Mouse (Mus musculus): ENCODE measurements around the gene Dgke. TPM values are rescaled to one million over a fixed set of nuclear protein-coding genes. Genes with fewer than 3 reads are reported as not detected.
A peak's percentile ranks its signal among the peaks of the same experiment; 100 is the strongest.
"Not testable (repeated sequence)": the region's sequence is repeated elsewhere in the genome, so short reads cannot be mapped to it uniquely, and the experiment has no call there.

The Dgke gene
- polyA plus RNA-seq, 1 experiment from 2014 or later: 1.9 TPM

DNA sequence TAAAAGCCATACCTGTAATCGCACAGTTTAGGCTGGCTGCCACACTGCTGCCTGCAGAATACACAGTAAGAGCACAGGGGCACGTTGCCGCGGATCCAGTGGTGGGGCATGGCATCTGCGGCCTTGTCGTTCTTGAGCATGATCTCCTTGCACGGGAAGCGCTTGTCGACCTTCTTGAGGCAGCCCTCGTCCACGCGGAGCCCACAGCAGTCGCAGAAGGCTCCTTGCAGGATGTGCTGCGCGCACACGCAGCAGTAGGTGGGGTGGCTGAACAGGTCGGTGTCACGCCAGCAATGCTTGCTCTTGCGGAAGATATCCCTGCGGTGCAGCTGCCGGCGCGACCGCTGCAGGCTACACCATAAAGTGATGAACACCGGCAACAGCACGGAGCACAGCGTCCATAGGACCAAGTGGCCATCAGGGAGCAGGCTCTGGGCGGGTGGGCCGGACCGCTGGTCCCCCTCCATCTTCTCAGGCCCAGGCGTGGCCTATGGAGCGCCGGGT lies 6.7 kb downstream of the Dgke start:
- no peaks in the 10 kb centered on the region for H3K9me3 ChIP-seq (ENCODE audit: control insufficient read depth, low read length)
- H3K27me3 ChIP-seq (replicated peaks; ENCODE audit: control insufficient read depth, insufficient read depth, low read length): no peaks in the 10 kb centered on the region
- no peak for DNase-seq (ENCODE audit: low spot score)
- peak overlapping the region; percentile 99 for H3K4me2 ChIP-seq
- ATAC-seq (replicated peaks; ENCODE audit: low FRiP score): peak; percentile 53
- no peaks in the 10 kb centered on the region for H3K36me3 ChIP-seq (ENCODE audit: control insufficient read depth, insufficient read depth, low read length)
- peak overlapping the region; percentile 85 for H3K9ac ChIP-seq (ENCODE audit: low read depth, low read length)
- peaks cover 17% of the 10 kb centered on the region for H3K4me1 ChIP-seq (replicated peaks; ENCODE audit: control insufficient read depth, insufficient read depth, low read length)
- peak overlapping the region; percentile 87 for H3K4me3 ChIP-seq (ENCODE audit: low read depth, low read length)
- WGBS: under 1% methylated on average over 33 of the region's 33 CpGs
- peak overlapping the region; percentile 55 for H3K27ac ChIP-seq (ENCODE audit: low read depth, low read length)

DNA sequence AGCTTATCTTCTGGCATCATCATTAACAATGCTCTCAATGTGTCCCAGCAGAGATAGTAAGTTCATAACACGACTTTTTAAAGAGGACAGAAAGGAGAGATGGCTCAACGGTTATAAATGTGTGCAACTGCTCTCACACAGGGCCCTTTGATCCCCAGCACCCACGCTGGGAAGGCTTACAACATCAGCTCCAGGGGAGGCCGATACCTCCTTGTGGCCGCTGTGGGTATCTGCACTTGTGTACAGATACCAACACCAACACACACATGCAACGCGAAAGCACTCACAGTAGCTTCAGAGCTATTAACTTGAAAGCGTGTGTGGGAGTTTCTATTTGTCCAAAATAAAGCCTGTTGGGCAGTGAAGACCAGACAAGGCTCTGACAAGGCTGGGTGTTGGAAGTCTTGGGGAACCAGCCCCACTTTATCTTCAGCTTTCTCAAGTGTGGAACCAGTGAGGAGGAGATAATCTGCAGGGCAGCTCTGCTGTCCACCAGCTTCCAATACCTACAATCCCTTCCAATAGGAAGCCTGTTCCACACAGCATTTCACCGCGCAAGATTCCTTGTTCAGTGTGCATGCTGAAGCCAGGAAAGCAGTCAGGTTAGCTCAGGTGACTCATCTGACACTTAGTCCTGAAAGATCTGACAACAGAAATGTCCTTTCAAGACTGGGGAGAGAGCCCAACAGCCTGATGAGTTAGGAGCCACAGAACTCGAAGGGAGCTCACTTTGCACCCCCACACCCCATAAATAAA lies 8.0 kb downstream of the Dgke start:
- H3K27ac ChIP-seq (ENCODE audit: low read depth, low read length): no peak overlapping the region
- 60% methylated on average over 11 of the region's 11 CpGs for WGBS

DNA sequence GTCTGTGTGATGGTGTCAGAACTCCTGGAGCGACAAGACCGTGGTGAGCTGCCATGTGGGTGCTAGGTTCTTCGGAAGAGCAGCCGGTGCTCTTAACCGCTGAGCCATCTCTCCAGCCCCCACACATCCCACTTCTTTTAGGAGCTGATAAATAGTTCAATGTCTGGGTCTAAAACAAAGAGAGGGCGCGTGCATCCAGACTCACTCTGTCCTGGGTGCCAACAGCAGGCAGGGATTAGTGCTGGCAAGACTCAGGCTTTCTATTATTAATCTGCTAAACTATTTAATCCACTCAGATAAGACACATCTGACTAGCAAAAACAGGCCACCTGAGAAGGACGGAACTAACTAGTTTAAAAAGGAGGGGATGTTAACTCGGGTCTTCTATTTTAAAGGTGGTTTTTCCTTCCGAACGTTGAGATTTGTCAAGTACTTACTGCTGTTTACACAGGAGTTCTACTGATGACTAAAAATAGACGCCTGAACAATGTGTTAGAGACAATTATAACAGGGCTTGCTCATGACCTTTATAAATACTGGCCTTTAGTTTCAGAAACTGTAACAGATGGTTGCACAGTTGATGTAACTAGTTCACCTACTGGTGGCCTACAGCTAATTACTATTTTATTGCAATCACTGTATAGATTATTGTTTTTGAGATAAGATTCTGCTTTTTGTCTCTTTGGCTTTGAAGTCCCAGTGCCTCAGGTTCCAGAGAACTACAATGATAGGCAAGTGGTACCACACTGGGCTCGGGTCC lies 10.5 kb downstream of the Dgke start:
- DNase-seq (ENCODE audit: low spot score): no peak
- 84% methylated on average over 13 of the region's 13 CpGs for WGBS

More for the DNA sequence above, 8.0 kb downstream of the Dgke start:
- DNase-seq (ENCODE audit: low spot score) (no peak), ATAC-seq (replicated peaks; ENCODE audit: low FRiP score) (no peak)
- H3K4me3 ChIP-seq (ENCODE audit: low read depth, low read length): peak overlapping the region; percentile 87; the same call in 1 of the 2 replicates
- peak overlapping the region; percentile 99 for H3K4me2 ChIP-seq
- H3K9me3 ChIP-seq (ENCODE audit: control insufficient read depth, low read length): no peaks in the 10 kb centered on the region
- no peaks in the 10 kb centered on the region for H3K36me3 ChIP-seq (ENCODE audit: control insufficient read depth, insufficient read depth, low read length)
- no peak overlapping the region for H3K9ac ChIP-seq (ENCODE audit: low read depth, low read length)
- H3K4me1 ChIP-seq (replicated peaks; ENCODE audit: control insufficient read depth, insufficient read depth, low read length): peaks cover 17% of the 10 kb centered on the region
- no peaks in the 10 kb centered on the region for H3K27me3 ChIP-seq (replicated peaks; ENCODE audit: control insufficient read depth, insufficient read depth, low read length)

DNA sequence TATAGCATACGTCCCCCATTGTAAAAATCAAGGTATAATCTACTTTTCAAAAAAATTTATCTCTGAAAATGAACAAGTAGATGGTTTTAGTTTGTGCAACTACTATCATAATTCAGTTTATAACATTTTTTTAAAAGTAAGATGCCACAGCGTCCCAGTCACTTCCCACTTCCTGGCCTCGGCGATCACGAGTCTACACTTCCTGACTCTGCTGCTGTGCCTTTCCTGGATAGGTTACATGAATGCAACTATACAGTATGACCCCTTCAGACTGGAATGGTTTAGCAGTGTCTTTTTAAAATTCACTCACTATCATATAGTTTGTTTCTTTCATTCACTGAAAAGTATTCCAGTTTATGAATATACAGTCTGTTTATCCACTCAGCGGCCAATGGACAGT lies 14.9 kb downstream of the Dgke start:
- no peak for DNase-seq (ENCODE audit: low spot score)
- H3K4me2 ChIP-seq: no peak overlapping the region
- no peak overlapping the region for H3K27ac ChIP-seq (ENCODE audit: low read depth, low read length)
- no peaks in the 10 kb centered on the region for H3K4me1 ChIP-seq (replicated peaks; ENCODE audit: control insufficient read depth, insufficient read depth, low read length)
- WGBS: 70% methylated on average over 6 of the region's 6 CpGs
- no peak for ATAC-seq (replicated peaks; ENCODE audit: low FRiP score)
- H3K27me3 ChIP-seq (replicated peaks; ENCODE audit: control insufficient read depth, insufficient read depth, low read length): no peaks in the 10 kb centered on the region
- no peak overlapping the region for H3K9ac ChIP-seq (ENCODE audit: low read depth, low read length)
- no peak overlapping the region for H3K4me3 ChIP-seq (ENCODE audit: low read depth, low read length)
- no peaks in the 10 kb centered on the region for H3K9me3 ChIP-seq (ENCODE audit: control insufficient read depth, low read length)
- H3K36me3 ChIP-seq (ENCODE audit: control insufficient read depth, insufficient read depth, low read length): peaks cover 8% of the 10 kb centered on the region

More for the DNA sequence above, 10.5 kb downstream of the Dgke start:
- Histone ChIP-seq H3K9ac (ENCODE audit: low read depth, low read length) (no peak overlapping the region), H3K36me3 (ENCODE audit: control insufficient read depth, insufficient read depth, low read length) (no peaks in the 10 kb centered on the region), H3K4me2 (no peak overlapping the region), H3K27ac (ENCODE audit: low read depth, low read length) (no peak overlapping the region), H3K4me3 (ENCODE audit: low read depth, low read length) (no peak overlapping the region), H3K4me1 (replicated peaks; ENCODE audit: control insufficient read depth, insufficient read depth, low read length) (peaks cover 17% of the 10 kb centered on the region), H3K27me3 (replicated peaks; ENCODE audit: control insufficient read depth, insufficient read depth, low read length) (no peaks in the 10 kb centered on the region), H3K9me3 (ENCODE audit: control insufficient read depth, low read length) (no peaks in the 10 kb centered on the region)
- no peak for ATAC-seq (replicated peaks; ENCODE audit: low FRiP score)

DNA sequence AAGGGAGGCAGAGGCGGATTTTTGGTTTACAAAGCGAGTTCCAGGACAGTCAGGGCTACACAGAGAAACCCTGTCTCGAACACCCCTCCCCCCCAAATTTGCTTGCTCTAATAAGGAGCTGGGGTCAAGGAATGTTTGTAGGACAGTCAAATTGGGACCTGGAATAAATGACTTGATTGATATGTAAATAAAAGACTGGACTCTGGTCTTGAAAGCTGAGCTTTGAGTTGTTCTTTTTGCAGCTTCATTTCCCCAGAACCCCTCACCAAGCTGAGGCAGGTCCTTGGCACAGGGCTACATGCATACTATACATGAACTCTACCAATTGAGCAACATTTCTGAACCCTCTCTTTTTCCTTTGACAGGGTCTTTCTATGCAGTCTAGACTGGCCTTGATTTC lies 20.6 kb downstream of the Dgke start:
- Histone ChIP-seq H3K27me3 (replicated peaks; ENCODE audit: control insufficient read depth, insufficient read depth, low read length) (no peaks in the 10 kb centered on the region), H3K9me3 (ENCODE audit: control insufficient read depth, low read length) (no peaks in the 10 kb centered on the region), H3K4me3 (ENCODE audit: low read depth, low read length) (no peak overlapping the region), H3K9ac (ENCODE audit: low read depth, low read length) (no peak overlapping the region), H3K27ac (ENCODE audit: low read depth, low read length) (no peak overlapping the region), H3K4me1 (replicated peaks; ENCODE audit: control insufficient read depth, insufficient read depth, low read length) (no peaks in the 10 kb centered on the region), H3K4me2 (no peak overlapping the region), H3K36me3 (ENCODE audit: control insufficient read depth, insufficient read depth, low read length) (peaks cover 25% of the 10 kb centered on the region)
- DNase-seq (ENCODE audit: low spot score) (no peak), ATAC-seq (replicated peaks; ENCODE audit: low FRiP score) (no peak)
- 88% methylated on average over 3 of the region's 3 CpGs for WGBS

DNA sequence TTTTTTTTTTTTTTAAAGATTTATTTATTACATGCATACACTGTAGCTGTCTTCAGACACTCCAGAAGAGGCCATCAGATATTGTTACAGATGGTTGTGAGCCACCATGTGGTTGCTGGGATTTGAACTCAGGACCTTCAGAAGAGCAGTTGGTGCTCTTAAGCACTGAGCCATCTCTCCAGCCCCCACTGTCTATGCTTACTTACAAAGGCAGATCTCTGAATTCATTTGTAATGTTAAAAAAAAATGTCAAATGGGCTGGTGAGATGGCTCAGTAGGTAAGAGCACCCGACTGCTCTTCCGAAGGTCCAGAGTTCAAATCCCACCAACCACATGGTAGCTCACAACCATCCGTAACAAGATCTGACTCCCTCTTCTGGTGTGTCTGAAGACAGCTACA lies 21.1 kb downstream of the Dgke start:
- H3K9ac ChIP-seq (ENCODE audit: low read depth, low read length); H3K4me1 ChIP-seq (replicated peaks; ENCODE audit: control insufficient read depth, insufficient read depth, low read length); ATAC-seq (replicated peaks; ENCODE audit: low FRiP score); H3K4me2 ChIP-seq; DNase-seq (ENCODE audit: low spot score); H3K4me3 ChIP-seq (ENCODE audit: low read depth, low read length); H3K27ac ChIP-seq (ENCODE audit: low read depth, low read length); H3K9me3 ChIP-seq (ENCODE audit: control insufficient read depth, low read length); H3K27me3 ChIP-seq (replicated peaks; ENCODE audit: control insufficient read depth, insufficient read depth, low read length): not testable (repeated sequence)
- 93% methylated on average over 3 of the region's 3 CpGs for WGBS
- H3K36me3 ChIP-seq (ENCODE audit: control insufficient read depth, insufficient read depth, low read length): peaks cover 28% of the 10 kb centered on the region

DNA sequence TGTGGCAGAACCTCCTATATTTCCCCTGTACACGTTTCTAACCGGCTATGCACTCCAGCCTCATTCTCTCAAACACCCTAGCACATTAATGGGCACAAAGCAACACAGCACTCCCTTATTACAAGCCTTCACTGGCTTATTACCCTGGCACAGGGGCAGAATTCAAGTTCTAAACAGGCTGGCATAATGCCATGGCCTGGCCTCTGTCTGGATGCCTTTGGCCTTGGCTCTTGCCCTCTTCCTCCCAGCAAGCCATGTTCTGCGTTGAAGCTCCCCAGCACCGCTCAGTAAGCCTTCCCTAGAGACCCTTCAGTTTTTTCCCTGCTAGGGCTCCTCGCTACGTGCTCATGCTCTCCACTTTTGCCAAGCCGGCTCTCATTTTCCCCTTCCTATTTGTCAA lies 23.6 kb downstream of the Dgke start:
- Histone ChIP-seq H3K4me2 (no peak overlapping the region), H3K4me3 (ENCODE audit: low read depth, low read length) (no peak overlapping the region), H3K9me3 (ENCODE audit: control insufficient read depth, low read length) (no peaks in the 10 kb centered on the region), H3K36me3 (ENCODE audit: control insufficient read depth, insufficient read depth, low read length) (peaks cover 35% of the 10 kb centered on the region), H3K27ac (ENCODE audit: low read depth, low read length) (no peak overlapping the region), H3K9ac (ENCODE audit: low read depth, low read length) (no peak overlapping the region), H3K27me3 (replicated peaks; ENCODE audit: control insufficient read depth, insufficient read depth, low read length) (no peaks in the 10 kb centered on the region), H3K4me1 (replicated peaks; ENCODE audit: control insufficient read depth, insufficient read depth, low read length) (no peaks in the 10 kb centered on the region)
- DNase-seq (ENCODE audit: low spot score): no peak
- 89% methylated on average over 7 of the region's 7 CpGs for WGBS
- no peak for ATAC-seq (replicated peaks; ENCODE audit: low FRiP score)

DNA sequence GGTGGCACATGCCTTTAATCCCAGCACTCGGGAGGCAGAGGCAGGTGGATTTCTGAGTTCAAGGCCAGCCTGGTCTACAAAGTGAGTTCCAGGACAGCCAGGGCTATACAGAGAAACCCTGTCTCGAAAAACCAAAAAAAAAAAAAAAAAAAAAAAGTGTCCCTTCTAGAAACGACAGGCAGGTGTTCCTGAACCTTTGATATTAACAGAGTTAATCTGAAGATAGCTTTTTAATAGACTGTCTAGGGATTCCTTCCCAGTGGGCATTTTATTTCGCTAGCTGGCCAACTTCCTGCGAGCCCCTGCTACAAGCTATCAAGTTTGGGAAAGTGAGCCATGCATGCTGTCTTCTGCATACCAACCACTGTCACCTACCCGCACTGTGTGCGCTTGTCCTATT lies 25.6 kb downstream of the Dgke start:
- H3K36me3 ChIP-seq (ENCODE audit: control insufficient read depth, insufficient read depth, low read length): peaks cover 24% of the 10 kb centered on the region
- not testable (repeated sequence) for H3K27me3 ChIP-seq (replicated peaks; ENCODE audit: control insufficient read depth, insufficient read depth, low read length); H3K27ac ChIP-seq (ENCODE audit: low read depth, low read length); H3K9ac ChIP-seq (ENCODE audit: low read depth, low read length); H3K4me3 ChIP-seq (ENCODE audit: low read depth, low read length); DNase-seq (ENCODE audit: low spot score); H3K4me1 ChIP-seq (replicated peaks; ENCODE audit: control insufficient read depth, insufficient read depth, low read length); H3K9me3 ChIP-seq (ENCODE audit: control insufficient read depth, low read length); H3K4me2 ChIP-seq; ATAC-seq (replicated peaks; ENCODE audit: low FRiP score)
- 88% methylated on average over 6 of the region's 7 CpGs for WGBS

Measured in liver, embryonic 11.5 days (tissue).